29 mouse cellular contexts compared by ENCODE assay signal in genomic region chr8:11540182-11540581, GRCm38 (mm10).
"Had no signal": no experiment of that assay in that cellular context is flagged by ENCODE, and none has a peak within 500 bp of the region (broad histone marks: within the 10 kb centered on the region; RNA-seq: fewer than 3 reads in every experiment).

No protein-coding gene starts in this region.

- DNase-seq: cerebellum, adult 2 months; cerebellum, adult 8-10 months; cerebellum, adult 9-10 months; cerebellum, adult 9-11 months; cerebellum, postnatal 10 days; cerebellum, postnatal 14 days; cerebellum, postnatal 25 days; cerebellum, postnatal 36 days; embryo, embryonic 11 days; forebrain, postnatal 0 days; gastrocnemius, adult 2 months; gastrocnemius, postnatal 10 days; gastrocnemius, postnatal 14 days; gastrocnemius, postnatal 25 days; gastrocnemius, postnatal 36 days; heart, adult 11 months; heart, adult 18-20 months; heart, adult 2 months had no signal

- H3K27ac ChIP-seq: embryonic facial prominence, embryonic 10.5 days; embryonic facial prominence, embryonic 12.5 days; embryonic facial prominence, embryonic 13.5 days; embryonic facial prominence, embryonic 15.5 days; forebrain, embryonic 10.5 days; forebrain, embryonic 12.5 days; forebrain, embryonic 13.5 days; forebrain, embryonic 15.5 days; gastrocnemius, adult 2 months; heart, adult 2 months had no signal

- H3K4me3 ChIP-seq: embryonic facial prominence, embryonic 10.5 days; embryonic facial prominence, embryonic 12.5 days; embryonic facial prominence, embryonic 13.5 days; embryonic facial prominence, embryonic 15.5 days; erythroblast, embryonic 14.5 days; forebrain, embryonic 10.5 days; forebrain, embryonic 12.5 days; forebrain, embryonic 13.5 days; forebrain, embryonic 15.5 days; gastrocnemius, adult 2 months; heart, adult 2 months had no signal

- H3K9ac ChIP-seq: embryonic facial prominence, embryonic 12.5 days; embryonic facial prominence, embryonic 13.5 days; embryonic facial prominence, embryonic 15.5 days; forebrain, embryonic 12.5 days; forebrain, embryonic 13.5 days; forebrain, embryonic 15.5 days; forebrain, postnatal 0 days had no signal

- H3K27me3 ChIP-seq: embryonic facial prominence, embryonic 12.5 days; embryonic facial prominence, embryonic 13.5 days; embryonic facial prominence, embryonic 15.5 days; forebrain, embryonic 12.5 days; forebrain, embryonic 13.5 days; forebrain, embryonic 15.5 days had no signal

- ATAC-seq: forebrain, embryonic 13.5 days; forebrain, embryonic 14.5 days; forebrain, embryonic 15.5 days; forebrain, embryonic 16.5 days; forebrain, postnatal 0 days had no signal

- H3K4me1 ChIP-seq: embryonic facial prominence, embryonic 10.5 days; embryonic facial prominence, embryonic 12.5 days; embryonic facial prominence, embryonic 13.5 days; embryonic facial prominence, embryonic 15.5 days; forebrain, embryonic 12.5 days; forebrain, embryonic 13.5 days; forebrain, embryonic 15.5 days had no signal

- H3K4me2 ChIP-seq: embryonic facial prominence, embryonic 12.5 days; embryonic facial prominence, embryonic 13.5 days; embryonic facial prominence, embryonic 15.5 days; forebrain, embryonic 12.5 days; forebrain, embryonic 13.5 days; forebrain, embryonic 15.5 days had no signal

- H3K9me3 ChIP-seq: embryonic facial prominence, embryonic 10.5 days; embryonic facial prominence, embryonic 12.5 days; embryonic facial prominence, embryonic 13.5 days; embryonic facial prominence, embryonic 15.5 days; forebrain, embryonic 10.5 days; forebrain, embryonic 12.5 days; forebrain, embryonic 13.5 days; forebrain, embryonic 15.5 days had no signal
